Mouse (Mus musculus): Measurements from ENCODE around the gene Ptprn2. TPM values are rescaled to one million over a fixed set of nuclear protein-coding genes. Genes with fewer than 3 reads are reported as not detected.
A peak's percentile ranks its signal among the peaks of the same experiment; 100 is the strongest.

Gene Ptprn2
- total RNA-seq, 2 experiments from 2014 or later: 0.14 to 0.20 TPM

DNA sequence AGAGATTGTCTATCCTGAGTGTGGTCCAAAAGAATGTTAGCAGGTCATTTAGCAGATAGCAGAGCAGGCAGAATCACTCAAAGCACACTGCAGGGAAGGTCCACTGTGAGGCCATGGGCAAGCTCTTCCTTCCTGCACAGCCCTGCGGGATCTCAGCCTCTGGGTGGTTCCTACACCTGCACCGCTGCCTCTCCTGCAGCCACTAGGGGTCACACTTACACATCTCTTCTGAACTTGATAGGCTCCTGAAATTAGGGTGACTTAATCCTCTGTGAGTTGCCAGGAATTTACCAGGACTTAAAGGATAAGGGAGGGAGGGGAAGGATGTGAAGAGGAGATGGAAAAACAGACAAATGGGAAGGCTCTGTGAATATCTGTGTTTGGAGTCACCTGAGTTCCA lies 549.7 kb downstream of the Ptprn2 start:
- peak; percentile 65 to 73 for DNase-seq
- intact Hi-C loops (cut with DNase I): loop anchor here (1.0 to 2.0 kb wide), 2 partner anchors 292 to 318 kb away; no protein-coding TSS in a partner anchor

DNA sequence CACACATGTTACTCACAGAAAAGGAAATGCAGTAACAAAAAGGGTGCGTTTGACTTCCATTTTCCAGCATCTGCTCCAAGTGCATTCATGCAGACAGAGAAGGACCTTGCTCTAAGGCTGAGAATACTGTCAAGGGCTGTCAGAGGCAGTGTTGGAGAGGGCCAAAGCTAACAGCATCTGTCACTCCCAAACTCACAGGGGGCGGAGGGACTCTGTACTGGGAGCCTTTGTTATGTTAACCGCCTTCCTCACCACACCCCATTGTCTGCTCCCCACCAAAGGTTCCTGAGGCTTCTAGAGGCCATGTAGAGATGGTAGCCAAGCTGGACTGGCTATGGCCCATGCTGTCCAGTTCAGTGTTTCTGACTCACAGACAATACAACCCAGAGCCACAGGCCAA lies 553.9 kb downstream of the Ptprn2 start:
- no peak for DNase-seq
- intact Hi-C loops (cut with DNase I): no loop called here

DNA sequence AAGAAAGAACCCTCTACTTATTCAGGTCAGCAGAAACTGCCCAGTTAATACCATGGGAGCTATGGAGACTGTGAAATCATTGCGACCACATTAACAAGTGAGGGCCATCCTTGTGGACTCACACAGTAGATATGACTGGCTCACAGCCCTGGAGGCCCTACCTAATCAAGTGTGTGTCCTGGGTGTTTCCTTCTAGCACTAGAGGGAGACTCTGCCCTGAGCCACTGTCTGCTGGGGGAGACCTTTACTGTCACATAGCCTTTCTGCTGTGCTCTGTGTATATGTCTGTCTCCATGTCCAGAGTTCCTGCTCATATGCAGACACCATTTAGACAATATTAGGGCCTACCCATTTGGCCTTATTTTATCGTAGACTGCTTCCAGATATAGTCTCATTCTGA lies 555.9 kb downstream of the Ptprn2 start:
- intact Hi-C loops (cut with DNase I): no loop called here
- DNase-seq: no peak

DNA sequence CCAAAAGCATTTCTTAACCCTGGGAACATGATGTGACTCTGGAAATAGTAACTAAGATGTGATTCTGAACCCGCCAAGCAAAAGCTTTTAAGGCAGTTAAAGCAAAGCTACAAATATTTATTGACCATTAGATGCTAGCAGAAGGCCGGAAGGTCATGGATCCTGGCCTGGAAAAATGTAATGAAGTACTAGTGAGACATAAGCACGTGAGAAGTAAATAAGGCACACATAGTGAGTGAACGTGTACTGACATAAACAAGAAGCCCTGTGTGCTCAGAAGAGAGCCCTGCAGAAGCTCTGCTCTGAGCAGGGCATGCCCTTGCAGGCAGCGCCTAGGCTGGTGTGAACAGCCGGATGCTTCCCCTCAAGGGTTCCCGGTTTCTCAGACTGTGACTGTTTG lies 557.2 kb downstream of the Ptprn2 start:
- no peak for DNase-seq
- intact Hi-C loops (cut with DNase I): no loop called here

DNA sequence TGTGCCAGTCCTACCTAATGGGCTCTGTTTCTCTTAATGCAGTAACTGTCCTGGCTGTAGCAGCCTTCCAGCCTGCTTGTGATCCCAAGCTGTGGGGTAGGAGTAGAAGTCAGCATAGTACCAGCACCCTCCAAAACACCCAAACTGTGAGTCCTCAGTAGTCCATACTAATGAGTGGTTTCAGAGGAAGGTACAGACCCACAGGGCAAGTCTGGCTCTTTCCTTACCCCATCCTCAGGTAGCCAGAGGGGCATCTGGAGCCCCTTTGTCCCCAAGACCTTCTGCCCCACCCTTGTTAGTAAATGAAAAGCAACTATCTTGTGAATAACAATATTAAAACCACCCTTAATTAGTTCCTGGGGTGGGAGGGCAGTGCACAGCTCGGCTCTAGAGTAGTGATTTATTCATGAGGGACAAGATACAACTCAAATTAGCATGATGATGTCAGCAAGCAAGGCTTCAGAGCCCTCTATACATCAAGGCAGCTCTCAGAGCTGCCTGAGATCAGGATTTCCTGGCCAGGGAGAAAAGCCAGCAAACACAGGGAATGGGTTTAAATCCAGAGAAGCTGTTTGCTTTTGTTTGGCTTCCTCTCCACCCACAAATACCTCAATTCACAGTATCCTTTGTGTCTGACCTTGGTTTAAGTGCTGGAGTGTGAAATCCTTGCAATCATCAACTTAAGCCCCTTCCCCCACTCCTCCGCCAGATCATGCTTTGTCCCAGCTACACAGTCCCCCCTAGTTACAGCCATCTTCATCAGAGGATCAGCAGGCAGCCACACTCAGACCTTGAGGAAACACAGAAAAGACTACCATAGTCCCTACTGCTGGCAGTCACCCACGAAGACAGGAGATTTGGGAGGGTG lies 562.1 kb downstream of the Ptprn2 start:
- no peak for DNase-seq
- intact Hi-C loops (cut with DNase I): no loop called here

DNA sequence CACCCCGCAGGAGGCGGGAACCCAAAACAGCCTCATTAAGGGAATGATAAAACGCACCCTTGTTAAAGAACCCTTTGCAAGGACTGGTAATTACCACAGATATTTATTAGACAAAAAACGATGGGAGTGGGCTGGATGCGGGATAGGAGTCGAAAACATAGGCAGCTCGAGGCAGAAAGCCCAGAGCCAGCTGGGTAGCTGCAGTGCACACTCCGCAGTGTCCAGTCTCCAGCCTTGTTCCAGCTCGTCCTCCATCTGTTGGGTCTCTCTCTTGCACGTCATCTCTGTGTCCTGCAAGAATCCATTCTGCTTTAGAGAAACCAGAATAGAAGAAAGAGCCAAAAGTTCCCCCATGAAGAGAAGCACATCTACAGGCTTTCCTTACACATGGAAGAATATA lies 564.3 kb downstream of the Ptprn2 start:
- DNase-seq: no peak
- intact Hi-C loops (cut with DNase I): no loop called here

DNA sequence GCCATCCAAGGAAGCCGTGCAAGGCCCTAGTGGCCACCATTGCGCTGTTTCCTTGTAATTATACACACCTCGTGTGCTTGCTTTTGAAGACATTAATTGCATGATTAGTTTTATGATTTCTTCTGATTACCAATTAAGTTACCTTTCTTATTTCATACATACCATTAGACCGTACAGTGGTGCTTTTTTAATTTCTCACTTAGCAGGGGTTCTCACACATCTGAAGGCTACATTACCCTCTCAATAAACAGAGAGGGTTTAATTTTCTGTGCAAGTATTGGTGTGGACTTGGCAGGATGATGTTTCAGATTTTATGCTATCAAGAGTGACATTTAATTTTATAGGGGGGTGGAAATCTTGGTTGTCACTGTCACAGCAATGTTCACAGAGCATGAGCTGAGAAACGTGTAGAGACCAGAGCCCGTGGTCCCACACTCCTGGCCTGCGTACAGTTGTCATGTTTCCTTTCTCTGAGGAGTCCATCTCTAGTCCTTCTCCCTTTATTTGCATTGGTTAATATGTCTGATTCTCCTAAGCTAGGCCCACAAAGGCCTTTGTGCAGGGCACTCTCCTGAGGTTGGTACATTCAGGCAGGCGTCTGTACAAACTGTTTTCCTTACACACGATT lies 567.8 kb downstream of the Ptprn2 start:
- no peak for DNase-seq
- intact Hi-C loops (cut with DNase I): no loop called here

DNA sequence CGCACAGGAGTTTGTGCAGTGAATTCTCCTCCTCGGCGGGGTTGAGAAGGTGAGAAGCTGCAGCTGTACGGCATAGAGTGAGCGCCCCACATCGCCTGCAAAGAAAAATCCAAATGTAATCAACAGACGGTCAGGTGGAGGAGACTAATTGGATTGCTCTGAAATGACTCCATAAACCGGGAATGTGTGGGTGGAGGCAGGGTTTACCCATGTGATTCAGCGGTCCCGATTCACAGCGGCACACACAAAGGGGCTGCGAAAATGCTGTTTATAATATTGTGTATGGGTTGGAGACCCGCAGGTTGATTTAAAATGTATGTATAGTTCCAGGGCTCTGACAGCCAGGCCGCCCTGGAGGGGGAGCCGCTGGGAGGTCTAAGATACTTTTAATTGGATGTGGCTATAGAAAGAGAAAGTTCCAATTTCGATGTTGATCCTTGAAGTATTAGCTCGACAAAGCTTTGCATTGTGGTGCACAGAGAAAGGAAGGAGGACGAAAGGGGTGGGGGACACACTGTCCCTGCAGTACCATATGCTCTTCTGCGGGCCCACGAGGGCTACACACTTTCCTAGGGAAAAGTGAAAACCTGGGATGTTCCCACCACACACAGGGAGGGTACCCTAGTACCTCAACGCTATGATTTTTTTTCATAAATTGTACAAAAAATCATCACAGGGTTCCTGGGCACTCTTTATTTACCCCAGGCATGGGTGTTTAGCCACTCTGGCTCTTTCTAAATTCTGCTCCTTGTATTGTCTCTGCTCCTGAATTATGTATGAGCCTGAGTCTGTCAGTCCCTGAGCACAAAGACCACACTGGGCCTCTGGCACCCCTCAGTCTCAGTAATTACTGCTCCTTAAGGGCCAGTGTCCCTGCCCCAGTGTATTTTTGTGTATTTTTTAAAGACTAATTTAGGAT lies 568.6 kb downstream of the Ptprn2 start:
- intact Hi-C loops (cut with DNase I): no loop called here
- peak; percentile 4 to 5 for DNase-seq

DNA sequence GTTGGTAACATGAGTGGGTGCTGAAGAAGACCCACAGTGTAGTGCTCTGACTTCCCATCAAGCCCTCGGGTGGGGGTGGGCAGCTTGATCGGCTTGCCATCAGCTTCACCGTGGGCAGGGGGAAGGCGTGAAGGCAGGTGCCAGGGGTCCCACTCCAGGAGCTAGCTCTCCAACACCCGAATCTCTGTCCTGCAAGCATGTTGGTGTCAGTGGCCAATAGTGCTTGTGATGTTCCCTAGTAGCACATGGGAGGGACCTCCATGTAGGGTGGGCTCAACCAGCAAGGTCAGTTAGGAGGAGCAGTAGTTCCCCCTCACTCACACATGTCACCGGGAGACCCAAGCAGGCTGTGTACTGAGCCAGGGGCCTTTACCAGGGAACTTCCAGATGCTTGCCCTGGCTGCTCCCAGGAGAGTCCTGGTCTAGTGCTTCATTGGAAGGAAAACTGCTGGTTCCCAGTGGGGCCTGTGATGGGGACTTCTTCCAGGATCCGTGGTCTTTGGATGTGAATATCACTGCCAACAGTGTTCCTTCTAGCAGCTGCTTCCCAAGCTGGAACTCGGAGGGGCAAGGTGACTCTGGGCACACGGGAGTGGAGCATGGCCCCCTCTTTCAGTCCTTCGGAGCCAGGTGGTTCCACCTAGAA lies 569.5 kb downstream of the Ptprn2 start:
- no peak for DNase-seq
- intact Hi-C loops (cut with DNase I): no loop called here

DNA sequence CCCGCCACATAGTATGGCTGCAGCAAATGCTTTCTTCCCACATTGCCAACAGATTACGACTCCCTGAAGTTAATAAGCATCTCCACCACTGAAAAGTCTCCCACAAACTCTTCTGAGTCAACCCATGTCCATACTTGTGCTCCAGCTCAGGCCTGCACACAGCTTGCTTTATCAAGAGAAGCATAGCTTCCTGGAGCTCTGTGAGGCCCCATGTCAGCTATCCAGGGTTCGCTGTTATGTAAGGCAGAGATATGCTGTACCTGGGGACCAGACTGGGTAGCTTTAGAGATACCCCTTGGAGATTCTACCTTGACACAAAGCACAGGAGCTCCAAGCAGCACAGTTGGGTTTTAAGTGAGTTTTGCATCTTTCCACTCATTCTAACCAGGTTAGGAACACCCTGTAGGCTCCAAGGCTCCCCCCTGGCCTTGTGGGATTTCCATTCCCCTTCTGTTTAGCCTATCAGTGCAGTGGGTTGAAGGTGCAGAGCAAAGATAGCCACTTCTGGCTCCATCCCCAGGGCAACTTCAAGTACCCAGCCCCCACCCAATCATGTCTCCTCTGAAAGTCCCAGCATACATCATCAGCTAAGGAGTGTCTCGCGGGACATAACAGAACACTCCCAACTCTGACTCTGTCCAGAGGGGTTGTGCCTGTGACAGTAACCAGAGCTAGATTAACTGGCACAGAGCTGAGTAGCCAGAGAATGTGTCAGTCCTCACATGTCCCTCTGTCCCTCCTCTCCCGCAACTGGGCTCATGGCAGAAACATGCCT lies 572.9 kb downstream of the Ptprn2 start:
- peak; percentile 24 to 34 for DNase-seq
- intact Hi-C loops (cut with DNase I): no loop called here

DNA sequence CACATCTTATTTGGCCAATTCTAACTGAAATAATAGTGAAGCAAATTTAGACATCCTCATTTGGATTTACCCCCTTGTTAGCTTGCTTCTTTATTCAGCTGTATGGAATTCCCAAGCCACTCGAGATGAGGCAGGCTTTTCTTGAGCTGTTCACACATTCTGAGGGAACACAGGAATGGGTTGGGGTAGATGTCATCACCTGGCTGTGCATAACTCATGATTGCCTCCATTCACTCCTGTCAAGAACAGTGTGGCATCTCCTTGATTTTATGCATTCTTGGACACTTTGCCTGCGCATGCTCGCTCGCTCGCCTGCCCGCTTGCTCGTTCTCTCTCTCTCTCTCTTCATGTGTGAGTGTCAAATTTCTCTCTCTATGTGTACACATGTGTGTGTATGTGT lies 573.5 kb downstream of the Ptprn2 start:
- intact Hi-C loops (cut with DNase I): no loop called here

DNA sequence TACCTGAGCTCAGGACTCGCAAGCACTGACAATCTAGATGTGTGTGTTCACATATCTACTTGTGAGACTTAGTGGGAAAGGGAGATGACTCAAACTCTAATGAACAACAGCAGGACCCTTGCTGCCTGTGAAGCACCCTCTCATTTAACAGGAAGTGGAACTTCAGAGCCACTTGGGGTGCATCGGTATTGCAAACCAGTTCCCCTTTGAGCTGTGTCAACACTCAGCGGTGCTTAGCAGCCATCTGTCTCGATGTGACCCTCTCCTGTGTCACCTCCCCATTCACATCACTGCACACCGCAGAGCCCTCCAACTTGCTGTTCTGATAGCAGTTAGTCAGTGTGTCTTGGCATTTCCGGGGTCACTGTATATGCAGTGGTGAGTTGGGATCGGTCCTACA lies 592.1 kb downstream of the Ptprn2 start:
- DNase-seq: no peak
- intact Hi-C loops (cut with DNase I): no loop called here

More for the DNA sequence above, 573.5 kb downstream of the Ptprn2 start:
- no peak for DNase-seq

DNA sequence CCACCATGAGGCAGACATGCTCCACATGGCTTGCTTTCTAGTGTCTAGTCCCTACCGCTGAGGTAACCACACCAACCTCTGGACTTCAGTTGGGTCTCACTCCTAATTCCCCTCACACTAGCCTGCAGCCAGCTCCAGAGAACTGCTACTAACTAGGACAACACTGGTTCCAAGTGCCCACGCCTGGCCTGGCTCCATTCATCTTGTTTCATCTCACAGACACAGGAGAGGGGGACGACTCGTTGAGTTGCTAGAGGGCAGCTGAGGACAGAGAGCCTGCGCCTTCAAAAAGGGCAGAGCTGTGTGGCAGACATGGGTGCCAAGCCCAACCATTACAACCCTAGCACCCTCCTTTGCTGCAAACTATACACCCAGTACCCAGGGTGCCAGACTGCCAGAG lies 593.4 kb downstream of the Ptprn2 start:
- no peak for DNase-seq
- intact Hi-C loops (cut with DNase I): no loop called here

DNA sequence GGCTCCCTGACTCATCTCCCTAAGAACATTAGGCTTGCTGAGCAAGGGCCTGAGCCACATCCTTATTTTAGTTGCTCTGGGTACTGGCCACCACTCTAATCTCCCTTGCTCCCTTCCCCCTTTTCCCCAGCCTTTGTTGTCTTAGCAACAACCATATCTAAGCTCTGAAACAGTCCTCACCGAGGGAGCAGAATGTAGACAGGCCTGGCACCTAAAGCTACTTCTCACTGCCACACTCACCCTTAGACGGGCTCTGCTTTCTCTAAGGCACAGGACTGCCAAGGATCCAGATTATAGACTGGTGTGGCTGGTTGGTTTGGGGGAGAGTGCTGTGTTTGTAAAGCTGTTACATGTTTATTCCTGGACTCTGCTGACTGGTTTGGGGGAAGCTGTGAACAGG lies 594.2 kb downstream of the Ptprn2 start:
- intact Hi-C loops (cut with DNase I): no loop called here
- no peak for DNase-seq

DNA sequence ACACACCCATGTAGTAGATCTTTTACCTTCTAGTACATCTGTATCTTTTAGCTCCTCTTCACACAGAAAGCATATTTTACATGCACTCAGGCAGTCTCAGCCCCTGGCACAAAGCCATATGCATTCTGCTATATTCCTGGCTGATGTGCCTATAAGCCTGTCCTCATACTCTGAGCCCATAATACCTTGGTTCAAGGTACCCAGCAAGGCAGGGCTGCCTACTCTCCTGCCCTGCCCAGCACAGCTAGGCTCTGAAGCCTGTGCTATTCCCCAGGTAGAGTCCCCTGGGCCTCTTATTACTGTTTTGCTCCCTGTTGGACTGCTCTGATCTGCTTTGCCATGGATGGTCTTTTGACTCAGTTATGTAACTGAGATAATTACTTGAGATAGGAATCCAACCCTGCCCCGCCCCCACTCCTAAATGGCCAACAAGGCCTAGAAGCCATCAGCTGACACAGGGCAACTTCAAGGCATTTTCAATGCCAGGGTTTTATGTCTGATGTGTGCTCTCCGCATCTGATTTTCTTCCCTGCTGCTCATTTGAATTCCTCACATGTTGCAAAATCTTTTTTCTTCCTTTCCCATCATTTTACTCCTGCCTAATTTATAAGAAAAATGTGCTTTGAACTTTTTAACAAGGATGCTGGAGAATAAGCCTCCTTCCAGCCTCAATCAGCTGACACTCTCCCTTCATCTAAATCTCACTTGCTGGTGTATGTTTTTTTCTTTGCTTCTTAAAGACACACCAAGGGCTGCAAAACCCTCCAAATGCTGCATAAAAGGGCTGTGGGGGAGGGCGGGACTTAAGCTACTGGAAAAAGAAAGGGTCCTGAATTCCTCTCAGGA lies 598.6 kb downstream of the Ptprn2 start:
- DNase-seq: no peak
- intact Hi-C loops (cut with DNase I): no loop called here

DNA sequence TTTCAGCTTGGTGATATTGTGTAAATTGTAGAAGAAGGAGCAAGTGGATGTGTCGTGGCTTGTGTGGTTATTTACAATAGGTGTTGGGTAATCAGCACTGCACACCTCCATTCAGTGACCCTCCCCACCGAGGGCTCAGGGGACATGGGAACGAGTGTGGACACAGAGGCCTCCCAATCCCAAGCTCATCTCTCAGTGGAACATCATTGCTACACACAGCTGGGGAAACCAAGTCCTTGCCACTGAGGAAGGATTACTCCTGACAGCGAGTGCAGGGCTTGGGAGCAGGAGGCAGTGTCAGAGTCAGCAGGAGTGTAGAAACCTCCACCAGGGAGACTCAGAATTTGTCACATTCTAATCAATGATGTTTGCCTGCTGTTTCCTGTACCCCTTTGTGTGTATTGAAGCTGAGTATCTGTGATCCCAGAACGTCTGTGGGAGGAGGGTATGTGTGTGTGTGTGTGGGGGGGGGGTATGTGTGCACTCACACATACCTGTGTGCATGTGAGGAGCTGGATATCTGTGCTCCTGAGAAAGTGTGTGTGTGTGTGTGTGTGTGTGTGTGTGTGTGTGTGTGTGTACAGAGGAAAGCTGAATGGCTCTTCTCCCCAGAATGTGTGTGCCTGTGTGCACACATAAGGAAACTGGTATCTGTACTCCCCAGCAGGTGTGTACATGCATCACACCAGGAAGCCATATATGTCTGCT lies 599.3 kb downstream of the Ptprn2 start:
- intact Hi-C loops (cut with DNase I): no loop called here
- DNase-seq: no peak

DNA sequence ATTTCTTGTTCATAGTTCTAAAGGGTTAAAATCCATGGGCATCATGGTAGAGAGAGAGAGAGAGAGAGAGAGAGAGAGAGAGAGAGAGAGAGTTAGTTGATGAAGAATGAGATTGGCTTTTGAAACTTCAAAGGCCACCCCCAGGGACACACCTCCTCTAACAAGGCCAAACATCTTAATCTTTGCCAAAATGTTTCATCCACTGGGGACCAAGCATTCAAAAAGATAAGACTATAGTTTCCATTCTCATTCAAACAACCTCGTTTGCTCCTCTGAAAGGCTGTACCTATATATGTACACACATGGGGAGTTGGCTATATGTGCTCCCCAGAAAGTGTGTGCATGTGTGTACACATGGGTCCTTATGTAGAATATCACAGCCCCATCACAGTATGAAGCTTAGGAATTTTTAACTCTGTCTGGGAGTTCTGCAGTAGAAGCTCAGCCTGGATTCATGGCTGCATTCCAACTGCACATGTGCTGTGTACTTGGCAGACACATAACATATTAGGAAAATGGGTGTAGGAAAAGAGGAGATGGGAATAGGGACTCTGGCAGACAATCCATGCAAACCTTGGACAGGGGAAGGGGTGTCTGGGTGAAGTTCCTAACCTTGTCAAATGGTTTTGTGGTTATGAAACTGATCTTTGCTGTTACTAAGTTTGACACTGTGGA lies 600.3 kb downstream of the Ptprn2 start:
- intact Hi-C loops (cut with DNase I): no loop called here
- DNase-seq: peak; percentile 41 to 58

Data from heart, postnatal 10 days (tissue).